Mouse (Mus musculus) left cerebral cortex, postnatal 25 days (tissue): ENCODE measurements around the gene Cntn1. TPM values are rescaled to one million over a fixed set of nuclear protein-coding genes. Genes with fewer than 3 reads are reported as not detected.

Experiments
- DNase-seq, 2 experiments: peaks; one replicate each; pipeline ENCODE4 v3.0.0; 2022; ENCODE audit warnings: low spot score in 2 of 2, mixed read lengths in 1 of 2
- intact Hi-C: fragments of 180-260 bp; cut with DNase I; formaldehyde crosslinking; loops from one replicate; pipeline ENCODE4 v1.15.1; 2025
- total RNA-seq, 2 experiments: library from RNA; stranded (reverse); gene quantifications; 2 replicates each; pipeline ENCODE4 v1.2.3; 2021

Cntn1 gene
- total RNA-seq, 2 experiments from 2014 or later: 297 to 317 TPM

DNA sequence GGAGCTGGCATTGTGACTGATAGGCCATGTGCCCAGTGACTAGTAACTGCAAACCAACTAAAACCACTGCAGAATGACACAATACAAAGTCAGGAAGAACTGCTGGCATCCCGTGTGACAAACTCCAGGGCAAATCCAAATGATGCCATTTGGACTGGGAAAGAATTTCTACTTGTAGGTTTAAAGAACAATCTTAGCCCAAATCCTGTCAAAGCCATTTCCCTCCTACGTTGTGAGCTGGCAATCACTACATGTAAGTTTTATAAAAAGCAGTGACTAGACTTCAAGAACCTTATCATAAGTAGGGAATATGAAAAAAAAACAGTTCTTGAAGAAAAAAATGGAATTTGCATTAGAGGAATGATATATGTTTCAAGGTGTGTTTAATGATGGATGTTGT is 170.5 kb downstream of the Cntn1 start:
- intact Hi-C loops: loop anchor here (5.0 kb wide), 3 partner anchors 59 to 304 kb away; partner anchors contain the start of gene Cntn1

DNA sequence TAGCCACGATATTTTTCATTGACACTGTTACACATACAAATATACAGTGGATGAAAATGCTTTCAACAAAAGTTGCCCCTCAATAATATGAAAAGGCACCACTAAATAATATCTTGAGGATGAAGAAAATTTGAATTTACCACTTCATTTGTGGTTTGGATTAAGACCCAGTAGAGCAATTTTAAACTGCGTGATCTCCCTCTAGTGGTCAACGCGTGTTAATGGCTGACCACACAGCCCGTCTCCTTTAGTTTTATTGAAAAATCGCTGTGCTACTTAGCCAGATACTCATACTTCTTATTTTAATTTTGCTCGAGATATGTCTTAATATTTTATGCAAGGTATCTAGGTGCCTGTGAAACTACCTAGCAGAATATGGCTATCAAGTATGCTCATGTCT is 180.4 kb downstream of the Cntn1 start:
- intact Hi-C loops: loop anchor here (1.0 to 2.0 kb wide), 2 partner anchors 262 to 451 kb away; no protein-coding TSS in a partner anchor
- peak in 1 of 2 experiments; percentile 36 for DNase-seq

More for the DNA sequence above, 170.5 kb downstream of the Cntn1 start:
- DNase-seq: peak in 1 of 2 experiments; percentile 62

DNA sequence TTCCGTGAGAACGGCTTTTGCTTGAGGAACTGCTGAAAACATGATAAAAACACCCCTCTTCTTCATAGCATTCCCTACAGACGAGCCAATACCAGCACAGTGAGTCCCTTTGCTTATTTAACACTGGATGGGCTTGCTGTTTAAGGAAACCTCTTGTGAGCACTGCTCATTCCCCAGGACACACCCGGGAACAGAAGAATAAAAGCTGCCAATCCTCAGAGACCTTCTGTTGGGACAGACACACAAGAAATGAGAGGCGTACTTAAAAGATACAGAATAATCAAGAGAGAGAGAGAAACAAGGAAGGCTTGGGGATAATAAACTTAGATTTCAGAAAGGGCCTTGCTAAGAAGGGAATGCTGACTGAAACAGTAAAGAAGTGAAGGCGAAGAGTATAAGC is 184.9 kb downstream of the Cntn1 start:
- intact Hi-C loops: no loop called here
- peak in 1 of 2 experiments; percentile 26 for DNase-seq

DNA sequence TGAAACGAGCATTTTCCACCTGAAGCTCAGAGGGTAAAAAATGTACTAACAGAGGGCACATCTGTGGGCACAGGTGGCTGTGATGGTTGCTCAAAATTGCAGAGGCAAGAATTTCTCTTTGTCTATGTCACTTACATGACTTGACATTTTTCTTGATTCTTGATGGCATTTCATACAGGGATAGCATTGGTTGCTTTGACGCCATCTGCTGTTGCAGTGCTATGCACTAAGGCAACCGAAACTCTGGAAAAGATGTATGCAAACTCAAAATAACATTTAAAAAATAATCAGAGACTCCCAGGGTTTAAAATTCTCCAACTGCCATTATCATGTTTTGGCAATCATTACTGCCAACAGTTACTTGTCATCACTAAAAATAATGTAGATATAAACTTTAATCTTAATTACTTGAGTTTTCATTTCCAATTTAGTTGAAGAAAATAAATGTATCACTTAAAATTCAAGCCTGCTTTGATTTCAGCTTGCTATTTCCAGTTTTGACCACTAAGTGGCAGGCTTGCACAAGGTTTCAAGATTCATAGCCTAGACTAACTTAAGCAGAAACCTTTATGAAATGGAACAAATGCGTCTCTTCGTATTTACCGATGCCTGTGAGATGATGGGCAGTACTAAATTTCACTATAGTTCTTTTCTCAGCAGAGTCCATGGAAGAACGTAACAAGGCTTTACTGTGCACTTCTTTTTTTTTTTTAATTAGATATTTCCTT is 214.2 kb downstream of the Cntn1 start:
- intact Hi-C loops: loop anchor here (5.0 to 10.0 kb wide), 2 partner anchors 140 to 962 kb away; no protein-coding TSS in a partner anchor
- DNase-seq: peak; percentile 78 to 87

DNA sequence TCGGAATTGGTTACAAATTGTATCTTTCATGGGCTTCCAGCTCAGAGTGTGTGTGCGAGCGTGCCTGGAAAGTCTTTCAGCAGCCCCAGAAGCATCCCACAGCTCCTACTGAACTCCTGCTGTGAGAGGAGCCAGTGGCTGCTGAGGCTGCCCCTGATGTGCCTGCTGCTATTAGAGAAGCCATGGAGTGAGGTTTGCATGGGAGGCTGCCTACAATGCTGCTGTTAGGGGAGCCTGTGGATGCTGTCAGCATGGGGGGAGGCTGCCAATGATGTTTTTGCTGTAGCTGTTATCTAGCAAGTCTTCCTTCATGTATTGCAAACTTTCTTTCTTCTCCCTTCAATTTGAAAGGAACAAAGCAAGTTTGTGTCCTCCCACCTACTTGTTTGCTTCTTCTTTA is 217.4 kb downstream of the Cntn1 start:
- intact Hi-C loops: loop anchor here (10.0 kb wide), 1 partner anchor 136 kb away; no protein-coding TSS in a partner anchor

DNA sequence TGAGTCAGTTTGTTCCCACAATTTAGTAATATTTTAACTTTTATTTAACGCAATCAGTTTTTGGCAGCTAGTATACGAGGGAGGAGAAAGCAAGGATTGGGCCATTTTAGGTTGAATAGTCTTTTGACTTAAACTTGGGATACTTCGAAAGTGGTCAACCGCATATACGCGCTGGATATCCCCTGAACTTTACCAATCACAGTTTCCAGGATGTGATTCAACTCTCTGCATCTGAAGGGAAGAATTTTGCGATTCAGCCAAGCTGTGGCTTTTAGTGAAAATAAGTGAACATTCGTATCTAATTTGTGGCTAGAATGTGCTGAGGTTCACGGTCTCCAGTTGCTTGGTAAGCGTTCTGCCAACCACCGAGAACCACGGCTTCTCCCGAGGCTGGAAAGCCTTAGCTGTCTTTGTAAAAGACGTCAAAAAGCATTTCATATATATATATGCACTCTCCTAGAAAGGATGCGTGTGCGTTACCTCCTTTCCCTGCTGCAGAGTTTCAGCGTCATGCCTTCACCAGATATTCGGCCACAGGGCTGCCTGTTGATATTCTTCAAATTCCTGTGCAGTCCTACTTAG is 217.9 kb downstream of the Cntn1 start:
- DNase-seq: no peak
- intact Hi-C loops: loop anchor here (10.0 kb wide), 1 partner anchor 136 kb away; no protein-coding TSS in a partner anchor

More for the DNA sequence above, 217.4 kb downstream of the Cntn1 start:
- DNase-seq: no peak

DNA sequence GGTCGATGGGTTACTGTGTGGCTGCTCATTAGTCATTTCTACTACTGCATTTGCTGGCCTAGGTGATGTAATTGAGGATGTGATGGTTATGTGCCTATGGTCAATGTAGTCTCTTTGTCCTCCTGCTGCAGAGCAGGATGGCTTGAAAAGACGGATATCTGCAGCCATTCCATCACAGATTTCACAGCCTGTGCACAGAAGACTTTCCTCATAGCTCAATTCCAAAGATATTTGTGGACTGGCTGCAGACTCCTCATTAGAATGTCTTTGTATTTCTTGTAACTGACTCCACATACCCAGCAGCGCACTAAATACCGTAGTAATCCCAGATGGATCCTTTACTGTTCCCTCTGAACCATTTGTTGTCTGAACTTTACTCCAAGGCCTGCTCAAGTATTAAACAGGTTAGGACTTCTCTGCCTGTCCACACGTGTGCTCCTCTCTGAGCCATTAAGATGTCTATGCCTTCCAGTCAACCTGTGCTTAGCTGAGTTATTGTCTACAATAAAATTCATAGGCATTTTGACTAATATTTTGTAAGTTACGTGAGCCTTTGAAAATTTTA is 220.9 kb downstream of the Cntn1 start:
- intact Hi-C loops: no loop called here
- no peak for DNase-seq

DNA sequence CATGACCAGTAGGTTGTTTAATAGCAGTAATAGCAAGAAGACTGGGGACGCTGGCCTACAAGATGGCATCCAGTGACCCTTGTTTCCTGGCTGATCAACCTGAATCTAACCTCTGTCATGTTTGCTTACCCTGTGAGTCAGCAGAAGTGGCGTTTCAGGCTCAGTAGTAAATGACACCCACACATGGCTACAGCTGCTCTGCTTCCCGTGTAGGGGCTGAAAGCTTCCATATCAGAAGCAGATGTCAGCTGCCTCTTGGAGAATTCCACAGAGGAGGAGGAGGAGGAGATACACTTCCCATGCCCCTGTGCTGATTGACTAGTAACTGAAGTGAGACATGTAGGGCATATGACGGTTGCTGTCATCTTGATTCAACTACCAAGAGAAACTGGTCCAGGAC is 225.9 kb downstream of the Cntn1 start:
- intact Hi-C loops: no loop called here
- DNase-seq: peak in 1 of 2 experiments; percentile 52

DNA sequence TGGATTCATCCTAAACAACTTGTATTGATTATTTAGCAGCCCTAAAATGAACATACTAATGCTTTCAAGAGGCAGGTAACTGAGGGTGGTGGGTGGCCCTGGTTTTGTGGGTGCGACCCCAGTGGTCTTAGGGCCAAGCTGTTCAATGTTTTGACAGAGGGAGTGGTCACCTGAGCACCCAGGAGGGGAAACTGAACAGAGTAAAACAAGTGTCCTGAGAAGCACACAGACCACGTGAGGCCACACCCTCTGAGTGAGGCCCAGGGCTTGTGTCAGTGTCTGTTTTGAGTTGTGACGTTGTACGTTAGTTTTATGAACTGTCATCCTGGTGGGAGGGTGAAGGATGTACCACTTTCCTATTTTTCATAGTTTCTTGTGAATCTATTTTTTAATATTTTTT is 227.0 kb downstream of the Cntn1 start:
- DNase-seq: no peak
- intact Hi-C loops: no loop called here

DNA sequence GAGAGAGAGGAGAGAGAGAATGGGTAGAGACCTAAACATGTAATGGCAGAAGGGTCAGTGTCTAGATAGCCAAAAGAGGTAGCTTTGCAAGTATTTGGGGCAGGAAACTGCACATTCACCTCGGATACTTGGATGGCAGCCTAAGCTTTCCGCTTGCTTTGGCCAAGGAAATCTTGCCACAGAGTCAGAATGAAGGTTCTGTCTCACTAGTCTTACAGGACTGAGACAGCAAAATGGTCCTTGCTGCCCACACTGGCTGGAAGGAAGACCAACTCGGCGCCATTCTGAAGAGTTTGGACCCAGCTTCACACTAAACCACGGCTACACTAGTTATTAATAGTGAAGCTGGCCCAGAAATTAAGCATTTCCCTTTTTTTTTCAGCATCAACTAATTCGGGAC is 230.0 kb downstream of the Cntn1 start:
- DNase-seq: no peak
- intact Hi-C loops: no loop called here

DNA sequence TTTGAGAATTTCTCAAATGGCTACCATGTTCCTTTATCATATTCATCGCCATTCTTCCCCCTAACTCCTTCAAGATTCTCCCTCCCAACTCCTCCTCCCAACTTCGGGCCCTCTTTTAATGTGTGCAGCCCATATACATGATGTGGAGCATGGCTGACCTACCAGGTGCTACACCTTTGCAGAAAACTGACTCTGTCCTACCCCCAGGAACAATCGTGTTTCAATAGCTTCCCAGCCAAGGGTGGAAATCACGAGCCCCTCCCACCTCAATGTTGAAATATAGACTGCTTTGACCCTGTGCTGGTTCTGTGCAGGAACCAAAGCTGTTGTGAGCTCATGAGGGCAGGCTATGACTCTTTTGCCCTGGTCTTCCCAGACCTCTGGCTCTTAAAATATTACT is 236.7 kb downstream of the Cntn1 start:
- DNase-seq: no peak
- intact Hi-C loops: no loop called here

DNA sequence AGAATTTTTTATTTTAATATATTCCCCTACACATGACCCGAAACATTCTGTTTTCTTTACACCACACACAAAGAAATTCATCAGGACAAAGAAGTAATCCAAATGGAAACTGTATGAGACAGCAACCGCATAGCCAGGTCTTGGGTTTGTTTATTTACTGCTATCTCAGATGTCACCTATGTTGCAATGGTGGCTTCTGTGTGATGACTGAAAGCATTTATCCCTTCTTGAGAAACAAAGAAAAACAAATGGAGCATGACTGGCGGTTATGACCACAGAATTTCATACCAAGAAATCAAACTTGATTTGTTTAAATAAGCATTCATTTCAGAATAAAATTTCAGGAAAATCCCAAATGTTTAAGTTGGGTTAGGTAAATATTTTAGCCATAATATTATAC is 245.5 kb downstream of the Cntn1 start:
- no peak for DNase-seq
- intact Hi-C loops: no loop called here

DNA sequence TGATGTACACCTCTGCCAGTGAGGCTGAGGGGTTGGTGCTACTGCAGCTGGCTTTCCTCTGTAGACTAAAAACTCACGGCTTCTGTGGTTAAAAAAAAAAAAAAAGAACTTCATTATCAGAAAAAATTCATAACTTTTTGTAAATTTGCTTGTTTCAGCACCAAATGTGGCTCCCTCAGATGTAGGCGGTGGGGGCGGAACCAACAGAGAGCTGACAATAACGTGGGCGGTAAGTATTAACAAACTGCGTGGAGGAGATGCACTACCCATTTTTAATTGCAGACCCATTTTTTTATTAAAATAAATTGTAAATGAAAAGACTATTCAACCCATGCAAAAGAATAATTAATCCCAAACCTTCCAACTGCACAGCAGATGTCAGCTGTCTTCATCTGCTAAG is 251.8 kb downstream of the Cntn1 start:
- intact Hi-C loops: no loop called here
- DNase-seq: peak; percentile 49 to 52

DNA sequence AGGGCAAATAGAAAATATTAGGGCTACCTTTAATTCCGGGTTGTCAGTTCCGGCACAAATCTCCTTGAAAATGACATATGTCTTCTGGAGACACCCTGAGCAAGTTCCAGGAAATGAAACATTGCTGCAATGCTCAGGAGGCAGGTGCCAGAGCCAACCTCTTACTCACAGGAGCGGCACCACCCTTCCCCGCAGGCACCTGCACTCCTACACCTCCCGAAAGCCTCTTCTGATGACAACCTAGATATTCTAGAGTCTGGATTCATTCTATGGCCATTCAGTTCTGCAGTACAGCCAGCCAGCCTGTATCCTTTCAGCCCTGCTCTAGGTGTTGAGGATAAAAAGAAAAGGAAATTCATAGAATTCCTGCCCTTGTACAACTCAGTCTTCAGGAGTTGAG is 253.3 kb downstream of the Cntn1 start:
- intact Hi-C loops: no loop called here
- DNase-seq: peak in 1 of 2 experiments; percentile 8

DNA sequence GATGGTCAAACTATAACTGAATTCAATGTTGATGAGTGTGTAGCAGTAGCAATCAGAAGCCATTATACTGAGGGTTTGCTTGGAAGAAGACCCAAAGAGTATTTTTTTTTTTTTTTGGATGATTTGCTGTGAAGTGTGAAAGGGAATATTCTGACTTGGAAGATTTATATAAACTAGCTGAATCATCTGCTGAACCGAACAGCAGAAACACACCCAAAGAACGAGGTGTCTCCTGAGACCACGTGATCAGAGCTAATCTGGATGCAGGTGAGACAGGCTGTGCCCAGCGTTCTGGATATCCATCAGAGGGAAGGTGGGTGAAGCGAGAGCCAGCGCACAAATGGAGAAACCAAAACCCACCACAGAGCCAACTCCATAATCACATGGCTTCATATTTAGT is 271.0 kb downstream of the Cntn1 start:
- intact Hi-C loops: no loop called here
- DNase-seq: peak in 1 of 2 experiments; percentile 49

DNA sequence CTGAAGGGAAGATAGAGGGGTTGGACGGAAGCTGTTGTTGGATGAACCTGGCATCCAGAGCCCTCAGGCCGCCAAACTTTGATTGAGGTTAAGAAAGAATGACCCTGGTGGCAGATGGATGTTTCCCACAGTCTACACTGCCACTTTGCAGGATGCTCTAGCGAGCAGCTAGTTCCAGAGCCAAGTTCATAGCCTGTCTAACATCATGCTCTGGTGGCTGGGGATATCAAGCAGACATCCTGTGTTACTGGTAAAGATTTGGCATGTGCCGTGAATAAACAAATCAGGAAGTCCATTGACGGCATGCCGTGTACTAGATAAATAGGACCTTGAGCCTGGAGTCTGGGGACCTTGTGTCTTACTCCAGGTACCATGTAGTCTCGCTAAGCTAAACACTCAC is 276.1 kb downstream of the Cntn1 start:
- DNase-seq: no peak
- intact Hi-C loops: no loop called here

DNA sequence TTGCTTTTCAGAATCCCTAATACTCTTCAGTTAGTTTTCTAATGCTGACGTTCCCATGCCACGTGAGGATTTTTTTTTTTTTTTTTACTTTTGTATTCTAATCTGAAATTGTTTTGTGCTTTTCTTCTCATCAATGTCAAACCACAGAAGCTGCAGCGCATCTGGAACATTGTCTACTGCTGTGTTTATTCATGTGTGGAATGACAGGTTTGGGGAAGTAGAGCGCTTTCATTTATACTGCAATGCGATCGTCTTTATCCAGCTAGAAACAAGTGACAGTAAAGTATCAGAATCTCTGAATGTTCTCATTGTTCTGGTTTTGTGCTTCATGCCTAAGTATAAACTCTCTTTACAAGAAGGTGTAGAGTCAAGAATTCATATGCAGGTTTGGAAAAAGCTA is 289.3 kb downstream of the Cntn1 start:
- no peak for DNase-seq
- intact Hi-C loops: no loop called here

DNA sequence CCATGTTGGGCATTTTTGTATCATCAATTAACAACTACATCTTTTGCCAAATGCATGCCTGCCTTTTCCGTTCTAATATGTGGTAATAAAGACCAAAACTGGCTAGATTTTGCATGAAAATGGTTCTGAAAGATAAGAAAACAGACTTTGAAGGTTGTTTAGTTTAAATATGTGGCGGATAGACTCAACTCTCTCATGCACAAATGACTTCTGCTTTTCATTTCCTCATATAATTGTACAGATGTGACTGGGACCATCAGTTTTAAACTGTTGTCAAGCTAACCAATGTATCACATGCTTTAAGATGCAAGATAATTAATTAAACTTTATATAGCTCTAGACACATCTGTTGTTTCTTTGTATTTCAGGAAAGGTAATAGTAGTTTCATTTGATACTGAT is 290.5 kb downstream of the Cntn1 start:
- DNase-seq: no peak
- intact Hi-C loops: no loop called here

DNA sequence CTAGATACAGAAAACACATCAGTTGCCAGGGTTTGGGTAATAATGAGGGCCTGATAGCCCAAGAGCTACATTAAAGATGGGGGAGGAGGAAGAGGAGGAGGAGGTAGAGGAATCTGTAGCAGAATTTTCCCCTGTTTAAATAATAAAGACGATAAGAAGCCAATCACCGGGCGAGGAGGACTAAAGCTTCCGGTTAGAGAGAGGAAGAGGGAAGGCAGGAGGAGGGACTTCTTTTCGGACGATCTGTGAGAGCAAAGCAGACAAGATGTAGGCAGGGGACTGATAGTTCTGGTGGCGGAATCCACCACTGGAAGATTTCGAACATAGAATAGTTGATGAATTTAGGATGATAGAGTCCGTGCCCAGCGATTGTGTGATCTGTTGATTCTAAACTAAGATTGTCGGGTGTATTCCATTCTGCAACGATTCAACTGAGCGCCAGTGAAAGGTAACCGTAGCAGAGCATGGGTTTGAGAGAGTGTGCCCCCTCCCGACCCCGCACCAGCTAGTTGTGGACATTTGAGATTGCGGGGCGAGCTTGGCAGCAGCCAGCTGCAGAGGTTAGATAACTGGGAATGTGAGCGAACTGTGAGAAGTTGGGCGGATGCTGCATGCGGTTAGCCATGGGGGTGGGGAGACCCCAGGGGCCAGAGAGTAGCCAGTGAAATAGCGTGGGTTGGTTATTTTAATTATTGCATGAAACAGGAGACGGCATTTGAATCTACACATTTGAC is 293.3 kb downstream of the Cntn1 start:
- intact Hi-C loops: no loop called here
- no peak for DNase-seq

DNA sequence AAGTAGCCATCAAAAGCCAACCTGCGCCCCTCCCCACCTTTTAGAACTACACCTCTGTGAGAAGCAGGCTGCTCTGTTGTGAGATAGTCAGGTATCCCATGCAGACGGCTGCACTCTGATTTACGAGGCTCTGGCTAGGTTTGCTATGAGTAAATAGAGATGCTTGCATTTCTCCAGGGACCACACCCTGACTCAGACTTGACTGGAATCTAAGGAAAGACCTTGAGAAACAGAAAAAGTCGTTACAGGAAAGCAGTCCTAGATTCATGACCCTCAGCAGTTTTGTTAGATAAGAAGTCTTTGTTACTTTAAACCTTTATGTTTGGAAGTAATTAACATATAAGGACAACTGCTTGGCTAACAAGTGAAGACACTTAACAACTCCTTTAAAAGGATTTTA is 296.5 kb downstream of the Cntn1 start:
- intact Hi-C loops: no loop called here
- no peak for DNase-seq
